Mouse (Mus musculus) forebrain, embryonic 14.5 days (tissue): ENCODE results near the gene Kcnab1. TPM values are rescaled to one million over a fixed set of nuclear protein-coding genes. Genes with fewer than 3 reads are reported as not detected.

Experiments used
- ATAC-seq: fragments of 200-750 bp; cut with Nextera tagmentation; 2 replicates; pipeline ENCODE4 v1.8.0; 2017; ENCODE audit warnings: mild to moderate bottlenecking, moderate library complexity
- DNase-seq: peaks from one replicate; pipeline ENCODE4 v3.0.0-alpha.2; 2015; ENCODE audit warnings: low spot score
- H3K27ac ChIP-seq: fragments of 300-500 bp; sonication (generic); 2 replicates; pipeline ENCODE4 v1.5.1; 2014; ENCODE audit warnings: low read depth, mild to moderate bottlenecking, control low read depth, low read length, moderate library complexity
- H3K27me3 ChIP-seq: fragments of 300-500 bp; sonication (generic); replicated peaks from 2 replicates; pipeline ENCODE4 v1.6.1; 2014; ENCODE audit warnings: low read length, control low read depth, mixed read lengths; ENCODE audit not compliant: control insufficient read depth, insufficient read depth
- H3K36me3 ChIP-seq: fragments of 300-500 bp; sonication (generic); 2 replicates; pipeline ENCODE4 v1.6.1; 2014; ENCODE audit warnings: low read length, control low read depth; ENCODE audit not compliant: control insufficient read depth, insufficient read depth
- H3K4me1 ChIP-seq: fragments of 300-500 bp; sonication (generic); 2 replicates; pipeline ENCODE4 v1.6.1; 2014; ENCODE audit warnings: antibody characterized with exemption, low read length, control low read depth; ENCODE audit not compliant: control insufficient read depth, insufficient read depth
- H3K4me2 ChIP-seq: fragments of 300-500 bp; sonication (generic); 2 replicates; pipeline ENCODE4 v1.6.1; 2014; ENCODE audit warnings: mild to moderate bottlenecking, control low read depth, low read length
- H3K4me3 ChIP-seq: fragments of 300-500 bp; sonication (generic); 2 replicates; pipeline ENCODE4 v1.5.1; 2014; ENCODE audit warnings: low read depth, low read length, control low read depth
- H3K9ac ChIP-seq: fragments of 300-500 bp; sonication (generic); 2 replicates; pipeline ENCODE4 v1.6.1; 2014; ENCODE audit warnings: mild to moderate bottlenecking, low read length, control low read depth, moderate library complexity
- H3K9me3 ChIP-seq: fragments of 300-500 bp; sonication (generic); replicated peaks from 2 replicates; pipeline ENCODE4 v1.6.1; 2016; ENCODE audit warnings: low read length, control low read depth, mixed read lengths; ENCODE audit not compliant: control insufficient read depth
- WGBS: fragments of 180-500 bp; shearing (Covaris S2); extraction: QIAGEN DNeasy Blood & Tissue Kit; methylation state at CpG from one replicate; pipeline ENCODE4 v1.1.7; 2014; 5-methylcytosine and 5-hydroxymethylcytosine counted together
- polyA plus RNA-seq: library from polyadenylated mRNA; unstranded; fragments of >200 nt; fragmentation: Nextera tagmentation; extraction: Ambion mirVana; gene quantifications from 2 replicates; pipeline ENCODE4 v1.2.1, GENCODE M21; 2014

The Kcnab1 gene
- polyA plus RNA-seq, 1 experiment from 2014 or later: 4.1 TPM

- Histone ChIP-seq H3K4me1 (no peaks in the 10 kb centered on the region; the same call in 1 of the 2 replicates), H3K27ac (no peak overlapping the region), H3K36me3 (no peaks in the 10 kb centered on the region), H3K9me3 (no peaks in the 10 kb centered on the region), H3K27me3 (no peaks in the 10 kb centered on the region), H3K9ac (no peak overlapping the region), H3K4me3 (no peak overlapping the region), H3K4me2 (no peak overlapping the region)
- DNase-seq (peak; percentile 74), ATAC-seq (peak; percentile 66; the same call in 1 of the 2 replicates)
- WGBS: 70% methylated on average over 7 of the region's 7 CpGs
Observed at GRCm38 (mm10) chr3:65217673-65218579, 108.7 kb downstream of the Kcnab1 start.

- Histone ChIP-seq H3K4me2 (no peak overlapping the region), H3K27me3 (no peaks in the 10 kb centered on the region), H3K36me3 (no peaks in the 10 kb centered on the region), H3K9ac (no peak overlapping the region), H3K27ac (no peak overlapping the region), H3K4me3 (no peak overlapping the region), H3K4me1 (no peaks in the 10 kb centered on the region; the same call in 1 of the 2 replicates), H3K9me3 (no peaks in the 10 kb centered on the region)
- no peak for ATAC-seq
- no peak for DNase-seq
Observed at GRCm38 (mm10) chr3:65220287-65220686, 111.1 kb downstream of the Kcnab1 start.

GRCm38 (mm10) chr3:65223635-65224034, 114.5 kb downstream of the Kcnab1 start:
- DNase-seq (no peak), ATAC-seq (no peak)
- H3K9ac ChIP-seq: no peak overlapping the region
- WGBS: 88% methylated on average over 2 of the region's 2 CpGs
- no peaks in the 10 kb centered on the region for H3K9me3 ChIP-seq
- no peak overlapping the region for H3K4me3 ChIP-seq
- H3K27me3 ChIP-seq: no peaks in the 10 kb centered on the region
- no peak overlapping the region for H3K4me2 ChIP-seq
- no peaks in the 10 kb centered on the region for H3K4me1 ChIP-seq
- H3K27ac ChIP-seq: no peak overlapping the region
- no peaks in the 10 kb centered on the region for H3K36me3 ChIP-seq

GRCm38 (mm10) chr3:65230978-65231377, 121.8 kb downstream of the Kcnab1 start:
- no peaks in the 10 kb centered on the region for H3K27me3 ChIP-seq
- no peak overlapping the region for H3K9ac ChIP-seq
- no peak overlapping the region for H3K4me3 ChIP-seq
- DNase-seq (no peak), ATAC-seq (no peak)
- H3K9me3 ChIP-seq: peaks cover under 1% of the 10 kb centered on the region; the same call in 1 of the 2 replicates
- no peak overlapping the region for H3K27ac ChIP-seq
- 78% methylated on average over 1 of the region's 1 CpGs for WGBS
- no peak overlapping the region for H3K4me2 ChIP-seq
- no peaks in the 10 kb centered on the region for H3K36me3 ChIP-seq
- no peaks in the 10 kb centered on the region for H3K4me1 ChIP-seq

GRCm38 (mm10) chr3:65231419-65232090, 122.4 kb downstream of the Kcnab1 start:
- no peak overlapping the region for H3K9ac ChIP-seq
- DNase-seq: no peak
- no peak overlapping the region for H3K27ac ChIP-seq
- no peaks in the 10 kb centered on the region for H3K36me3 ChIP-seq
- H3K9me3 ChIP-seq: peaks cover 5% of the 10 kb centered on the region; the same call in 1 of the 2 replicates
- no peak overlapping the region for H3K4me3 ChIP-seq
- no peak for ATAC-seq
- no peak overlapping the region for H3K4me2 ChIP-seq
- H3K27me3 ChIP-seq: no peaks in the 10 kb centered on the region
- WGBS: 88% methylated on average over 11 of the region's 11 CpGs
- H3K4me1 ChIP-seq: no peaks in the 10 kb centered on the region

GRCm38 (mm10) chr3:65249023-65249422, 139.8 kb downstream of the Kcnab1 start:
- H3K9ac ChIP-seq: no peak overlapping the region
- DNase-seq (no peak), ATAC-seq (no peak)
- no peaks in the 10 kb centered on the region for H3K4me1 ChIP-seq
- no peaks in the 10 kb centered on the region for H3K27me3 ChIP-seq
- no peak overlapping the region for H3K4me3 ChIP-seq
- no peak overlapping the region for H3K27ac ChIP-seq
- H3K9me3 ChIP-seq: no peaks in the 10 kb centered on the region
- H3K4me2 ChIP-seq: no peak overlapping the region
- WGBS: 64% methylated on average over 6 of the region's 6 CpGs
- H3K36me3 ChIP-seq: no peaks in the 10 kb centered on the region

- Histone ChIP-seq H3K9me3 (no peaks in the 10 kb centered on the region), H3K4me3 (no peak overlapping the region), H3K27me3 (no peaks in the 10 kb centered on the region), H3K9ac (no peak overlapping the region), H3K27ac (no peak overlapping the region), H3K36me3 (no peaks in the 10 kb centered on the region), H3K4me1 (no peaks in the 10 kb centered on the region), H3K4me2 (no peak overlapping the region)
- WGBS: 93% methylated on average over 4 of the region's 4 CpGs
- ATAC-seq: no peak
- DNase-seq: no peak
Observed at GRCm38 (mm10) chr3:65260521-65260920, 151.3 kb downstream of the Kcnab1 start.

GRCm38 (mm10) chr3:65262506-65263422, 153.6 kb downstream of the Kcnab1 start:
- Histone ChIP-seq H3K4me2 (no peak overlapping the region), H3K9ac (no peak overlapping the region), H3K27ac (no peak overlapping the region), H3K4me3 (no peak overlapping the region), H3K27me3 (no peaks in the 10 kb centered on the region), H3K4me1 (no peaks in the 10 kb centered on the region), H3K36me3 (no peaks in the 10 kb centered on the region), H3K9me3 (no peaks in the 10 kb centered on the region)
- DNase-seq (no peak), ATAC-seq (no peak)
- WGBS: 89% methylated on average over 12 of the region's 12 CpGs
